Mouse (Mus musculus) T-helper 1 cell (primary cell): Measurements from ENCODE around the gene Pigr.

Experiments used
- in situ Hi-C: fragments of 300-600 bp; cut with MboI, MseI; formaldehyde crosslinking; loops from one replicate; pipeline ENCODE4 v1.15.1; 2025; ENCODE audit warnings: high pct_unique_total_duplicates

Pigr gene

GRCm38 (mm10) chr1:130877889-130878614 is 51.6 kb downstream of the Pigr start:
- in situ Hi-C loops: no loop called here

DNA sequence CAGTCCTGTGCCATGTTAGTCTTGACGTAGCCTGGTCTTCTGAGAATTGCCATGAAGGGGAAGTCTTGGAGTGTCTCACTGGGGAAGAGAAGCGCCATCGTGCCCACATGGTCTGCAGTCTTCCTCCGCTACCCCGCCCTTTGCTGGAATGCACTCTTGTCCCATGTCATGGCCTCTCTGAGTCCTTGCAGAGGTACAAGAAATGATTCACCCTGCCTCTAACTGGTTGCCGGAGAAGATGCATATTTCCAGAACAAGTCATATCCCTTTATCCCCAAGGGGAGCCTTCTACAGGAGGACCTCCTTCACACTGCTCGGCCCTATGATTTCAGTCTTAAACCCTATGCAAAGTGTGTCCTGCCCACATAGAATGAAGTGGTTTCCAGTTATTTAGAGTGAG is 53.4 kb downstream of the Pigr start:
- in situ Hi-C loops: no loop called here

DNA sequence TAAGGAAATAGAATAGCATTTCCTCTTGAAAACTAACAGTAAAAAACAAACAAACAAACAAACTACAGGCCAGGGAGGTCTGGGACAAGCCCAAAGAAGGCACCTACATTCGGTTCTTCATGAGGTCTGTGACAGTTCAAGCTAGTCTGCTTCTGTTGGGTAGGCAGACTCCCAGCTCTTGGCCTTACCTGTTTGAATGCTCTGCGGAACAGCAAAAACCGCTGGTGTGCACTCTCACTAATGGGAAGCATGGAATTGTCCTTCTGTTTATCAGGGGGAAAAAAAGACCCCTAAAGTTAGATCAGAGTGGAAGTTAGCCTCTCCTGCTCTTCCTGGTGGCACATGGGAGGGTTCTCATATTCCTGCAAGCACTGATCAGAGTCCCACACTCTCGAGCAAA is 56.7 kb downstream of the Pigr start:
- in situ Hi-C loops: no loop called here

- in situ Hi-C loops: loop anchor here (5.0 kb wide), 2 partner anchors 90 to 170 kb away; no protein-coding TSS in a partner anchor
Observed at GRCm38 (mm10) chr1:130887354-130887753, 60.9 kb downstream of the Pigr start, which contains the start of gene Il24. Gene Il24, minus strand, starts transcription at chr1:130887454.

DNA sequence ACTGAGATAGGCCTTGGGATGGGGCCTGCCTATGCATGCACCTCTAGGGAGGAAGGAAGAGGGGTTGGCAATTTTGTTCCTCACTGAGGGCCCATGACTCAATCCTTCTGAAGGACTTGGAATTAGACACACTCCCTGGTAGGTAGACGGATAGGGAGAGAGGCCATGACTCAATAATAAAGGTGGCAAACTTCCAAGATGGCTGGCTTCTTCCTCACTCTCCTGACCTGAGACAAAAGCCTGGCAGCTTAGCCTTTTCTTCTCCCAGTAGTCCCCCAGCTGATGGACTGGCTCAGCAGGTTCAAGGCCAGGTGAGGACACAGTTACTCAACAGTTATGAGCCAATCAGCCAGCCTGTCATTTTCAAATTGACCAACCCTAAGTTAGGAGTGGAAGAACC is 66.0 kb downstream of the Pigr start:
- in situ Hi-C loops: loop anchor here (5.0 kb wide), 1 partner anchor 50 kb away; no protein-coding TSS in a partner anchor

DNA sequence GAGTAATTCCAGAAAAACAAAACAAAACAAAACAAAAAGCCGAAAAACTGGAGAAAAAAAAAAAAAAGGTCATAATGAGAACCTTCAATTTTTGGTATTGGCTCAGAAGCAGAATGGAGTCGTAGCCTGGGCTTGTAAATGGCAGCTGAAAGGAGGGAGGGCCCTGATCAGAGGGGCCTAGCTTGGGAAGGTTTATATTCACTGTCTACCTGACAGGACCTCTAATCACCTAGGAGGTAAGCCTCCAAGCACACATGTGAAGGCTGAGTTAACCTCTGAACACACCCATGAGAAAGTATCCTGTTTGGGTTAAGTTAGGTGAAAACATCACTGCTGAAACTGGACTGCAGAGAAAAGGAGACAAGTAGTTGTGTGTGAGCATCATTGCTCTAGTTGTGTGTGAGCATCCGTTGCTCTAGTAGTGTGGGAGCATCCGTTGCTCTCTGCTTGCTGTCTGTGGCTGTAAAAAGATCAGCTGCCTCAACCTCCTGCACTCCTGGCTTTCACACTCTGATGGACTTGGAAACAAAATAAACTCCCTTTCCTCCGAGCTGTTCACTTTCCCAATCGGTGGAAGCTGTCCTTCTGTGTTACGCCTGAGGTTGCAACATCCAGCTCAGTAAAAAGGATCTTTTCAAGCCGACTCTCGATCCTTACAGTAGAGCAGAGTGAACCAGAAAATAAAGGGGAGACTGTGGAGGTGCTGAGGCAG is 67.0 kb downstream of the Pigr start:
- in situ Hi-C loops: loop anchor here (5.0 kb wide), 1 partner anchor 51 kb away; no protein-coding TSS in a partner anchor

- in situ Hi-C loops: loop anchor here (5.0 kb wide), 1 partner anchor 52 kb away; no protein-coding TSS in a partner anchor
Observed at GRCm38 (mm10) chr1:130894468-130894867, 68.0 kb downstream of the Pigr start.
